Mouse (Mus musculus) heart, postnatal 0 days (tissue): ENCODE results near the gene Sh3glb1.

Experiments used
- CTCF ChIP-seq: IDR thresholded peaks from 2 replicates; pipeline ENCODE4 v1.5.1; 2016; ENCODE audit warnings: antibody characterized with exemption, control low read depth, low read depth
- EP300 ChIP-seq: IDR thresholded peaks from 2 replicates; pipeline ENCODE4 v1.6.1; 2016; ENCODE audit warnings: antibody characterized with exemption, low read depth

- TF ChIP-seq CTCF (no peak), EP300 (no peak)
Measured at GRCm38 (mm10) chr3:144679701-144680159, 40.4 kb downstream of the Sh3glb1 start.
